Mouse (Mus musculus) C2C12 (cell line): ENCODE measurements at regions not wholly inside any gene's neighbourhood (a gene's known extent, or its start where the extent isn't known, plus 50 kb on each side); places are given as distances from the start of the nearest gene placed in this dataset.
A peak's percentile ranks its signal among the peaks of the same experiment; 100 is the strongest.

Source experiments
- H3K27me3 ChIP-seq: one replicate; pipeline ENCODE4 v1.6.1; 2011; ENCODE audit not compliant: control insufficient read depth, insufficient read depth, insufficient read length
- H3K36me3 ChIP-seq: one replicate; pipeline ENCODE4 v1.6.1; 2011; ENCODE audit not compliant: control insufficient read depth, insufficient read depth
- H3K4me3 ChIP-seq: one replicate; pipeline ENCODE4 v1.5.1; 2011; ENCODE audit warnings: mild to moderate bottlenecking, control low read depth; ENCODE audit not compliant: poor library complexity, insufficient read depth, severe bottlenecking
- H3K79me2 ChIP-seq: one replicate; pipeline ENCODE4 v1.6.1; 2011; ENCODE audit not compliant: control insufficient read depth, insufficient read depth
- H3K79me3 ChIP-seq: one replicate; pipeline ENCODE4 v1.6.1; 2011; ENCODE audit warnings: low read depth, control low read depth
- H3ac ChIP-seq: one replicate; pipeline ENCODE3; 2011; ENCODE audit warnings: low read depth; ENCODE audit not compliant: control insufficient read depth, insufficient read length
- CEBPB ChIP-seq: IDR thresholded peaks from one replicate; pipeline ENCODE4 v1.6.1; 2011; ENCODE audit warnings: low read depth, mild to moderate bottlenecking, control low read depth, moderate library complexity
- CTCF ChIP-seq: IDR thresholded peaks from one replicate; pipeline ENCODE4 v1.5.1; 2011; ENCODE audit not compliant: control insufficient read depth, insufficient read depth, insufficient read length
- FOSL1 ChIP-seq: IDR thresholded peaks from one replicate; pipeline ENCODE4 v1.8.0; 2011; ENCODE audit warnings: mild to moderate bottlenecking, low read length; ENCODE audit not compliant: poor library complexity, insufficient read depth, severe bottlenecking
- MAX ChIP-seq: IDR thresholded peaks from one replicate; pipeline ENCODE4 v1.6.1; 2011; ENCODE audit warnings: mild to moderate bottlenecking, control low read depth
- MYOD1 ChIP-seq: IDR thresholded peaks from one replicate; pipeline ENCODE4 v1.6.1; 2011; ENCODE audit warnings: low read depth; ENCODE audit not compliant: control insufficient read depth, insufficient read length
- MYOG ChIP-seq: IDR thresholded peaks from one replicate; pipeline ENCODE4 v1.6.1; 2011; ENCODE audit not compliant: control insufficient read depth, insufficient read length; ENCODE audit errors: extremely low read depth
- USF1 ChIP-seq: IDR thresholded peaks from one replicate; pipeline ENCODE4 v1.6.1; 2011; ENCODE audit warnings: low read depth, mild to moderate bottlenecking, control low read depth, moderate library complexity

DNA sequence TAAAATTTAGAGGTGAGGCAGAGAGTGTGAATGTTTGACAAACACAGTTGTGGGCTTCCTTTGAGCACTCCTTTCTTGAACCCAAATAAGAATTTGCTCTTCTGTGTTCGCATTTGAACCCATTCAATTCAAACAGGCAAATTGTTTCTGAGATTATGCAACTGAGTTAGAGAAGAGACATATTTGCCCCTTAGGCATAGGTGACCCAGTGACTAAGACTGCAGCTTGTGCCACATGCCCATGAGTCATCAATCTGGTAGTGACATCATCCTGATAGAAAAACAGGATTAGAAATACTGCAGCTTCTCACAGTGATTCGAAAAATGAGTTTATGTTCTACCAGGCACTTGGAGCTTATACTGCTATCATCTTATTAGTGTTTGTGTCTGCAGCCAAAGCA, 67.2 kb downstream of the Zfp622 start:
- no peaks in the 10 kb centered on the region for H3K36me3 ChIP-seq
- H3K79me3 ChIP-seq = no peaks in the 10 kb centered on the region

DNA sequence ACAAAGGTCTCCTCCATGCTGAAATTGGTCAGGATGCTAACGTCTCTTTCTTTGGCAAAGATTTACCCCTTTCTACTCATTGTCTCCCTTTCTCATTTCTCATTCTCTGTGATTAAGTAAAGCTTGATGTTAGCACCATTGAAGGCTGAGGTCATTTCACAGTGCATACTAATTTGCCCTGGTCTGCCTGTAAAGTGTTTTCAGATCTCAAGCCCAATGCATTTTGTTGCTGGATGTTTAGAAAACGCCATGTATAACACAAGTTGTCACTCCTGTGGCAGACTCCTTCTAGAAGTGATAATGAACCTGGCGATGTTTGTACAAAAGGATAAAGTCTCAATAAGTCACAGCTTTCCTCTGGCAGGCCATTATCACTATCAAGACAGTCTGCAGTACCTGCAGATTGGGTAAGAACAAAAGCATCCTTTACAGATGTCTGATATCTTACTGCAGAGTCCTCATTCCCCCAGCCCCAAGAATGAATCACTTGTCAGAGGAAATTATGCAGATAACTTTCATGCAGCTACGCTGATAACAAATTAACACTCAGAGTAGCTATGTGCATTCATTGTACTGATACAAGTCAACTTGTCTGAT, 68.7 kb downstream of the Zfp622 start:
- Histone ChIP-seq H3K79me2 (no peaks in the 10 kb centered on the region), H3K4me3 (no peak overlapping the region), H3K79me3 (no peaks in the 10 kb centered on the region), H3ac (no peak overlapping the region), H3K27me3 (no peaks in the 10 kb centered on the region), H3K36me3 (no peaks in the 10 kb centered on the region)
- no peak for TF ChIP-seq FOSL1
- no peak for TF ChIP-seq CEBPB
- no peak for TF ChIP-seq MYOD1
- TF ChIP-seq MAX = no peak
- TF ChIP-seq MYOG = no peak
- TF ChIP-seq CTCF = no peak
- TF ChIP-seq USF1 = no peak

More for the DNA sequence above, 67.2 kb downstream of the Zfp622 start:
- H3ac ChIP-seq = no peak overlapping the region
- no peaks in the 10 kb centered on the region for H3K27me3 ChIP-seq
- no peaks in the 10 kb centered on the region for H3K79me2 ChIP-seq
- TF ChIP-seq MYOD1 (peak; percentile 36), MAX (peak; percentile 48), USF1 (peak; percentile 81), MYOG (no peak), CEBPB (peak; percentile 77), FOSL1 (peak; percentile 83)
- H3K4me3 ChIP-seq = no peak overlapping the region

DNA sequence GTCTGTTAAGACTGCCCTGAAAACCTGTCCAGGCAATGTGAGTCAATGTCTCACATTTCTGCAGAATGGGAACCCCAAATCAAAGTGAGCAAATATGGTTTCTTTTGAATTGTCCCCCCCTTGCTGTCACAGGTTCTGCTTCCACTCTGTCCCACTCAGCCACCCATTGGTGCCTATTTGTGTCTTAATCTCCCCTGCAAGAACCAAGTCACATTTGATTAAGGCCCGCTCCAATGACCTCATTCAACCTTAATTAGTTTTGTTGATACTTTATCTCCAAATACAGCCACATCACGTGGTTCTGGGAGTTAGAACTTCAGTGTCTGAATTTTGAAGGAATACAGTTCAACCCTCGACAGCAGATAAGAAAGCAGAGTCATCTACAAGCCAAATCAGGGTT, 73.9 kb downstream of the Zfp622 start:
- no peak for TF ChIP-seq MYOD1
- no peak for TF ChIP-seq CTCF
- TF ChIP-seq CEBPB = no peak
- no peak for TF ChIP-seq MYOG
- TF ChIP-seq MAX = no peak
- TF ChIP-seq USF1 = peak; percentile 10
- TF ChIP-seq FOSL1 = no peak

DNA sequence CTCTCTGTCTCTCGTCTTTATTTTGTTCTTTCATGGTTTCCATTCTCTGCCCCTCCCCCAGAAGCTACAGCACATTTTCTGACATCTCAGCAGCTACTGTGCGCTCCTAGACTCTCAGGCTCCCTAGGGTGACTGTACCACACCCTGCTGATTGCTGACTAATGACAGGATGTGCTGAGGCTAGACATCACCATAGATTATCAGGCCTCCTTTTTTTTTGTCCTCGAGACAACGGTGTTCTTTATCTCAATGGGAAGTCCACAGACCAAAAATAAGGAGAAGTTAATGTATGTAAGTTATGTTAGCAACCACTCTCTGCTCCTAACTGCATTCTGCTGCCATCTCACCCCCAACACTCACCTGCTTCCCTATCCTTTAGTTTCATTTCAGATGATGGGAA, 116.0 kb downstream of the Zfp622 start:
- no peaks in the 10 kb centered on the region for H3K27me3 ChIP-seq
- no peaks in the 10 kb centered on the region for H3K36me3 ChIP-seq
- no peaks in the 10 kb centered on the region for H3K79me3 ChIP-seq
- no peak overlapping the region for H3K4me3 ChIP-seq
- no peaks in the 10 kb centered on the region for H3K79me2 ChIP-seq
- TF ChIP-seq CTCF = no peak
- H3ac ChIP-seq = no peak overlapping the region

More for the DNA sequence above, 73.9 kb downstream of the Zfp622 start:
- H3K36me3 ChIP-seq = no peaks in the 10 kb centered on the region
- no peak overlapping the region for H3ac ChIP-seq
- H3K4me3 ChIP-seq = no peak overlapping the region
- no peaks in the 10 kb centered on the region for H3K27me3 ChIP-seq
- H3K79me2 ChIP-seq = no peaks in the 10 kb centered on the region
- H3K79me3 ChIP-seq = no peaks in the 10 kb centered on the region

DNA sequence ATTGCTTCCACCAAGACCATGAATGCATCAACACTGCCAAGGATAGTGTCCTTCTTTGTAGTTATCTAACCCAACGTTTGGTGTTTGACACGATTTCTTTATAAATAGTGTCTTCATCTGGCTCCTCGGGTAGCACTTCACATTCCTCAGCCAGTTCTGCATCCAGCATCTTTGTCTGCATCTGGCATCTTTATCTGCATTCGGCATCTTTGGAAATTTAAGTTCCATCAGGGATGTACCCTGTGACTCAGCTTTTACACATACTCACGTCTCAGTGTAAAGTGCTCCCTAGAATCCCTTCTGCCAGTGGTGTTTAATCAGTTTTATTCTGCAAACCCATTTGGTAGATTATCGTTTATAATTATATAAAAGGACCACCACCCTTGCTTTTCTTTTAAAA, 123.8 kb downstream of the Zfp622 start:
- Histone ChIP-seq H3K4me3 (no peak overlapping the region), H3ac (no peak overlapping the region), H3K79me3 (no peaks in the 10 kb centered on the region), H3K36me3 (no peaks in the 10 kb centered on the region), H3K79me2 (no peaks in the 10 kb centered on the region), H3K27me3 (no peaks in the 10 kb centered on the region)
- TF ChIP-seq MYOG = no peak
- TF ChIP-seq MAX = no peak
- TF ChIP-seq USF1 = no peak
- TF ChIP-seq CTCF = no peak
- no peak for TF ChIP-seq FOSL1
- no peak for TF ChIP-seq MYOD1
- no peak for TF ChIP-seq CEBPB

DNA sequence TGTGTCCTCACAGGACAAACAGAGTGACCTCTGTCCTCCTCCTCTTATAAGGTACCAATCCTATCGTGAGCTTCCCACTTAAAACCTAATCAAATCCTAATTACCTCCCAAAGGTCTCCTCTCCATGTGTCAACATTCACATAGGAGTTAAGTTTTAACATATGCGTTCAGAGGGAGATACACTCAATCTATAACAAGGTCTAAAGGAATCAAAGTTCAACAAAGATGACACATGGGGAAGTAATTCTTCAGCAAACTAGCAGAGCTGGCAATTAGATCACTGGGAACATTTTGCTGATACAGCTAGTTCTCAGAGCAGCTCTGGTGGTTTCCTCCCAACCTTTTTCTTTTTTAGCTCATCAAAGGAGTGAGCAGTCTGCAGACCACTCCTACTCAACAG, 160.0 kb downstream of the Zfp622 start:
- Histone ChIP-seq H3K27me3 (no peaks in the 10 kb centered on the region), H3K4me3 (no peak overlapping the region), H3K36me3 (no peaks in the 10 kb centered on the region), H3ac (no peak overlapping the region), H3K79me2 (no peaks in the 10 kb centered on the region), H3K79me3 (no peaks in the 10 kb centered on the region)
- no peak for TF ChIP-seq FOSL1
- TF ChIP-seq MYOD1 = no peak
- TF ChIP-seq CTCF = no peak
- TF ChIP-seq MYOG = no peak
